In genomic region chr4:140248396-140248795, GRCm38 (mm10) we compare ENCODE assay signal across 16 mouse cellular contexts. TPM values are rescaled to one million over a fixed set of nuclear protein-coding genes. Genes with fewer than 3 reads are reported as not detected.
"Had no signal": no experiment of that assay in that cellular context is flagged by ENCODE, and none has a peak within 500 bp of the region (broad histone marks: within the 10 kb centered on the region; RNA-seq: fewer than 3 reads in every experiment).

No protein-coding gene starts in this region.

- H3K36me3 ChIP-seq: limb, embryonic 12.5 days; limb, embryonic 15.5 days; midbrain, embryonic 12.5 days; midbrain, embryonic 15.5 days; neural tube, embryonic 12.5 days; neural tube, embryonic 15.5 days had no signal

- H3K4me3 ChIP-seq: layer of hippocampus, adult 2 months; left cerebral cortex, adult 2 months; limb, embryonic 12.5 days; limb, embryonic 15.5 days; midbrain, embryonic 12.5 days; midbrain, embryonic 15.5 days; neural tube, embryonic 12.5 days; neural tube, embryonic 15.5 days had no signal

- DNase-seq: kidney, postnatal 25 days; liver, postnatal 0 days; lung, embryonic 14.5 days; right cerebral cortex, postnatal 4 days; thymus, adult 2 months; thymus, postnatal 14 days; thymus, postnatal 4 days had no signal

- H3K9me3 ChIP-seq: limb, embryonic 12.5 days; limb, embryonic 15.5 days; midbrain, embryonic 12.5 days; midbrain, embryonic 15.5 days; neural tube, embryonic 12.5 days; neural tube, embryonic 15.5 days had no signal

RNA-seq across cellular contexts. Expression of gene Igsf21, which starts 1.8 kb away (rescaled TPM):
- total RNA-seq: megakaryocyte, adult 5-6 weeks had no signal
